Mouse (Mus musculus) stomach, embryonic 16.5 days (tissue): ENCODE data around the gene Hist2h2be. TPM values are rescaled to one million over a fixed set of nuclear protein-coding genes. Genes with fewer than 3 reads are reported as not detected.
"Not testable (repeated sequence)": the region's sequence is repeated elsewhere in the genome, so short reads cannot be mapped to it uniquely, and the experiment has no call there.

Source experiments
- ATAC-seq: fragments of 200-750 bp; cut with Nextera tagmentation; 2 replicates; pipeline ENCODE4 v1.8.0; 2017; ENCODE audit warnings: moderate number of reproducible peaks, moderate TSS enrichment; ENCODE audit not compliant: insufficient read depth, low FRiP score
- H3K27ac ChIP-seq: fragments of 300-500 bp; sonication (generic); 2 replicates; pipeline ENCODE4 v1.5.1; 2014; ENCODE audit warnings: low read length
- H3K27me3 ChIP-seq: fragments of 300-500 bp; sonication (generic); 2 replicates; pipeline ENCODE4 v1.6.1; 2014; ENCODE audit warnings: low read length, control low read depth, mixed read lengths; ENCODE audit not compliant: control insufficient read depth, insufficient read depth
- H3K36me3 ChIP-seq: fragments of 300-500 bp; sonication (generic); 2 replicates; pipeline ENCODE4 v1.6.1; 2014; ENCODE audit warnings: low read length; ENCODE audit not compliant: control insufficient read depth, insufficient read depth
- H3K4me1 ChIP-seq: fragments of 300-500 bp; sonication (generic); 2 replicates; pipeline ENCODE4 v1.6.1; 2014; ENCODE audit warnings: low read length, control low read depth, mixed read lengths; ENCODE audit not compliant: control insufficient read depth, insufficient read depth
- H3K4me2 ChIP-seq: fragments of 300-500 bp; sonication (generic); 2 replicates; pipeline ENCODE4 v1.6.1; 2014; ENCODE audit warnings: low read depth, low read length, mixed read lengths
- H3K4me3 ChIP-seq: fragments of 300-500 bp; sonication (generic); replicated peaks from 2 replicates; pipeline ENCODE4 v1.5.1; 2014; ENCODE audit warnings: mild to moderate bottlenecking, low read length
- H3K9ac ChIP-seq: fragments of 300-500 bp; sonication (generic); 2 replicates; pipeline ENCODE4 v1.6.1; 2014; ENCODE audit warnings: low read length
- H3K9me3 ChIP-seq: fragments of 300-500 bp; sonication (generic); replicated peaks from 2 replicates; pipeline ENCODE4 v1.6.1; 2016; ENCODE audit warnings: low read length, control low read depth; ENCODE audit not compliant: control insufficient read depth
- WGBS: fragments of 180-500 bp; shearing (Covaris S2); extraction: QIAGEN DNeasy Blood & Tissue Kit; methylation state at CpG from one replicate; pipeline ENCODE4 v1.1.7; 2014; 5-methylcytosine and 5-hydroxymethylcytosine counted together
- microRNA-seq: library from miRNA; unstranded; fragments of <30 nt; microRNA quantifications from one replicate; pipeline ENCODE4, GENCODE M21; 2016
- polyA plus RNA-seq: library from polyadenylated mRNA; unstranded; fragments of >200 nt; fragmentation: Nextera tagmentation; extraction: Ambion mirVana; gene quantifications from 2 replicates; pipeline ENCODE4 v1.2.1, GENCODE M21; 2015

Gene Hist2h2be
- polyA plus RNA-seq, 1 experiment from 2014 or later: 9.3 TPM

GRCm38 (mm10) chr3:96264404-96264949, 43.6 kb downstream of the Hist2h2be start:
- peak overlapping the region; percentile 86 for H3K9ac ChIP-seq
- H3K4me2 ChIP-seq: peak overlapping the region; percentile 83
- peak overlapping the region; percentile 68 for H3K4me3 ChIP-seq
- H3K4me1 ChIP-seq: peaks cover 25% of the 10 kb centered on the region
- WGBS: 64% methylated on average over 7 of the region's 7 CpGs
- no peaks in the 10 kb centered on the region for H3K9me3 ChIP-seq
- ATAC-seq: no peak
- H3K27me3 ChIP-seq: no peaks in the 10 kb centered on the region
- H3K27ac ChIP-seq: peak overlapping the region; percentile 99
- H3K36me3 ChIP-seq: no peaks in the 10 kb centered on the region

DNA sequence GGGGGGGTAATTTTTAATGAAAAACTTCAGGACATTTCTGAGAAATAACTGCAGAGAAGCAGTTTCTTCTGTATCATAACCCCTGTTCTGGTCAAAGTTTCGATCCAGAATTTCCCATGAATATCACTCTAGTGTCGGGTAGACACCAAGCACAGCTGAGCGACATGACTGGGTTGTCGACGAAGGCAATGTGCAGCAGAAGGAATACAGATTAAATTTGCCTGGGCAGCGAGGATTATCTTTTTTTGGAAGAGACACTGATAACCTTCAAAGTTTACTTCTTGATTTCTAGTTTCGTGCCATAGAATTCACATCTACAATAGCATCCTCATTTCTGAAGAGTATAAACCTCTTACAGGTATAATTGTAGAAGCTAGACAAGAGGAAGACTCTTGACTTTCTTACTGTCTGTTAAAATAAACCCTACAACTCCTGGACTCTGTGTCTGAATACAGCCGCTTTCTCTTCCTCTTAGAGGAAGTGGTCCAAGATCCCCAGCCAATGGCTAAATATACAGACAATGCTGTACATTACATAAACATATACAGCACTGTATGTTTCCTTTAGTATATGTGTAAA, 45.3 kb downstream of the Hist2h2be start:
- Histone ChIP-seq H3K27me3 (no peaks in the 10 kb centered on the region), H3K27ac (no peak overlapping the region), H3K4me3 (no peak overlapping the region), H3K4me2 (no peak overlapping the region), H3K9ac (no peak overlapping the region), H3K9me3 (no peaks in the 10 kb centered on the region), H3K36me3 (no peaks in the 10 kb centered on the region), H3K4me1 (peaks cover 29% of the 10 kb centered on the region)
- WGBS: 88% methylated on average over 8 of the region's 8 CpGs
- ATAC-seq: no peak

GRCm38 (mm10) chr3:96267541-96267940, 46.6 kb downstream of the Hist2h2be start:
- 65% methylated on average over 4 of the region's 4 CpGs for WGBS
- Histone ChIP-seq H3K4me3 (peak overlapping the region; percentile 48), H3K9ac (no peak overlapping the region)

DNA sequence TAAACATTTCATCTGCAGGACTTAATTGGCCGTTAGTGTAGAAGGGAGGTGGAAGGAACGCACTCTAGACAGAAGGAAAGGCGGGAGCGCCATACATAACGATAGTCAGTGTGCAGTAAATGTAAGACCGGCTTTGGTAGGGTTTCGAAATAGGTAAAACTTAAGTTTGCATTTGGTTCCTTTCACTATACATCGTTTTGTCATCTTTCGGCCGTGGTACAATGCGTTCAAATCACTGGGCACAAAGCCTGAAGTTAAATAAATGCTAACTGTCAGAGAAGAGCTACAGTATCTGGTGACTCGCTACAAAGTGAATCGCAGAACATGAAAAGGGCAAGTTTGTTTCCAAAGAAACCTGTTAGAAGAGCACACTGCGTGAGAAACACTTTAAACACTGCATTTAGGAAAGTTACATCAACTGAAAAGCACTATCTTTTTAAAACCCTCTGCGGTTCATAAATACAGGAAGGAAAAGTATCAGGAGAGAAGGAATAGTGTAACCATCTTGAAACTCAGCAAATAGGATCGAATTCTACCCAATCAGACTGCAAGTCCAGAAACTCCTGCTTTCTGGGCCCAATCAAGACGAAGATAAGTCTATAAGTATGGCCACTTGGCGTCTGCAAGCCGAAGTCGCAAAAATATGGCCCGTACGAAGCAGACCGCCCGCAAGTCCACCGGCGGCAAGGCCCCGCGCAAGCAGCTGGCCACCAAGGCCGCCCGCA, 47.3 kb downstream of the Hist2h2be start, which contains the start of gene Hist2h3b:
Hist2h3b (plus strand) TSS at position 604 of the 725 bp plus-strand sequence.
- Histone ChIP-seq H3K36me3 (no peaks in the 10 kb centered on the region), H3K27ac (peak within 1 kb of the TSS; percentile 92), H3K27me3 (no peaks in the 10 kb centered on the region), H3K4me1 (peaks cover 21% of the 10 kb centered on the region), H3K4me2 (peak within 1 kb of the TSS; percentile 96), H3K4me3 (peak within 1 kb of the TSS; percentile 63), H3K9me3 (no peaks in the 10 kb centered on the region), H3K9ac (peak within 1 kb of the TSS; percentile 75)
- 12% methylated on average over 29 of the region's 30 CpGs for WGBS
- ATAC-seq: peak; percentile 77

More at GRCm38 (mm10) chr3:96267541-96267940, 46.6 kb downstream of the Hist2h2be start:
- no peaks in the 10 kb centered on the region for H3K9me3 ChIP-seq
- no peaks in the 10 kb centered on the region for H3K27me3 ChIP-seq
- peak overlapping the region; percentile 88 for H3K27ac ChIP-seq
- H3K4me2 ChIP-seq: peak overlapping the region; percentile 58
- H3K36me3 ChIP-seq: no peaks in the 10 kb centered on the region
- H3K4me1 ChIP-seq: peaks cover 21% of the 10 kb centered on the region
- no peak for ATAC-seq

- Histone ChIP-seq H3K4me1 (peaks cover 19% of the 10 kb centered on the region), H3K4me3 (peak overlapping the region; percentile 50), H3K9ac (peak overlapping the region; percentile 75), H3K4me2 (peak overlapping the region; percentile 69), H3K27ac (peak overlapping the region; percentile 92)
- ATAC-seq: peak; percentile 15; the same call in 1 of the 2 replicates
- H3K9me3 ChIP-seq, H3K36me3 ChIP-seq, H3K27me3 ChIP-seq: not testable (repeated sequence)
- 0% methylated on average over 11 of the region's 44 CpGs for WGBS
These were observed 48.0 kb downstream of the Hist2h2be start for GRCm38 (mm10) chr3:96268776-96269378.

DNA sequence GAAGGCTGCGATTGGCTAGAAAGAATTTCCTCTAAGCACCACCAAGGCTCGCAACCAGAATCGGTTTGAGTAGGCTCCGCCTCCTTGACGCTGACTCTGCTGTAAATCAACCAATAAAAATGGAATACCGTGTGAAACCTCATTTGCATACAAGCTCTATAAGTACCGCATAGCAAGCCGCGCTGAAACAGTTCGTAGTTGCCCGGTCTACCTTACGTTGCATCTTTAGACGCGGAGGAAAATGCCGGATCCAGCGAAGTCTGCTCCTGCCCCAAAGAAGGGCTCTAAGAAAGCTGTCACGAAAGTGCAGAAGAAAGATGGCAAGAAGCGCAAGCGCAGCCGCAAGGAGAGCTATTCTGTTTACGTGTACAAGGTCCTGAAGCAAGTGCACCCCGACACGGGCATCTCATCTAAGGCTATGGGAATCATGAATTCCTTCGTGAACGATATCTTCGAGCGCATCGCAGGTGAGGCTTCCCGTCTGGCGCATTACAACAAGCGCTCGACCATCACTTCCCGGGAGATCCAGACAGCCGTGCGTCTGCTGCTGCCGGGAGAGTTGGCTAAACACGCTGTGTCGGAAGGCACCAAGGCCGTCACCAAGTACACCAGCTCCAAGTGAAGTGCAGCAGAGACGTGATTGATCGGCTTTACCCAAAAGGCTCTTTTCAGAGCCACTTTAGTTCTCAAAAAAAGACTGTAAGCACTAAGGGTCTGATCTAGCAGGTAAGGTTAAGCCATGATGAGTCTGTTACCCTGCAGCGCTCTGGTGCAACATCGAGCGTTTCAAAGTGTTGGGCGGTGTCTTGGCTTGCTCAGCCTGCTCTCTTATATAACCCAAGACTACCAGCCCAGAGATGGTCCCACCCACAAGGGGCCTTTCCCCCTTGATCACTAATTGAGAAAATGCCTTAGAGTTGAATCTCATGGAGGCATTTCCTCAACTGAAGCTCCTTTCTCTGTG, 48.9 kb downstream of the Hist2h2be start, which contains the start of gene Hist2h2bb:
Hist2h2bb (plus strand) TSS at position 242 of the 964 bp plus-strand sequence.
- no peaks in the 10 kb centered on the region for H3K27me3 ChIP-seq
- H3K4me3 ChIP-seq: peak within 1 kb of the TSS; percentile 63
- under 1% methylated on average over 45 of the region's 45 CpGs for WGBS
- peak within 1 kb of the TSS; percentile 92 for H3K27ac ChIP-seq
- no peaks in the 10 kb centered on the region for H3K9me3 ChIP-seq
- peaks cover 10% of the 10 kb centered on the region; the same call in 1 of the 2 replicates for H3K4me1 ChIP-seq
- peak within 1 kb of the TSS; percentile 80 for H3K9ac ChIP-seq
- ATAC-seq: peak; percentile 96
- H3K36me3 ChIP-seq: no peaks in the 10 kb centered on the region
- peak within 1 kb of the TSS; percentile 96 for H3K4me2 ChIP-seq

Small RNA genes lying within 50 kb of the gene (microRNA-seq; reads per million reads assigned to microRNA genes)
- gene Gm44492 (not detected), gene Gm47311 (not detected), gene Gm47313 (not detected)

Other genes with a start within 250 kb of the Hist2h2be start
- 20.6 and 25.7 TPM in 2 replicates for gene Plekho1, start 225.1 kb upstream of the Hist2h2be start, polyA plus RNA-seq
- 31.7 and 39.6 TPM in 2 replicates for gene Vps45, start 162.7 kb upstream of the Hist2h2be start, polyA plus RNA-seq
- 11.8 and 13.1 TPM in 2 replicates for gene Otud7b, start 116.6 kb upstream of the Hist2h2be start, polyA plus RNA-seq
- 19.4 and 21.2 TPM in 2 replicates for gene Mtmr11, start 59.1 kb upstream of the Hist2h2be start, polyA plus RNA-seq
- gene Sf3b4, start 48.8 kb upstream of the Hist2h2be start, polyA plus RNA-seq: 124 and 125 TPM in 2 replicates
- 4.1 and 4.4 TPM in 2 replicates for gene Sv2a, start 40.0 kb upstream of the Hist2h2be start, polyA plus RNA-seq
- gene Bola1, start 1.4 kb upstream of the Hist2h2be start, polyA plus RNA-seq: 46.8 and 50.0 TPM in 2 replicates
- gene Hist2h2ab, start 1.3 kb upstream of the Hist2h2be start, polyA plus RNA-seq: 0.92 TPM in 1 of 2 replicates, not detected in the other
- 2.9 and 6.3 TPM in 2 replicates for gene Hist2h2ac, start 239 bp upstream of the Hist2h2be start, polyA plus RNA-seq
- 2.6 TPM in 1 of 2 replicates, not detected in the other for gene Hist2h3c2, start 18.0 kb downstream of the Hist2h2be start, polyA plus RNA-seq
- gene Hist2h2aa2, start 19.2 kb downstream of the Hist2h2be start, polyA plus RNA-seq: 49.4 and 53.3 TPM in 2 replicates
- 19.4 and 20.8 TPM in 2 replicates for gene Hist2h2aa1, start 24.4 kb downstream of the Hist2h2be start, polyA plus RNA-seq
- 1.3 and 2.1 TPM in 2 replicates for gene Hist2h3c1, start 25.6 kb downstream of the Hist2h2be start, polyA plus RNA-seq
- gene Hist2h4, start 42.2 kb downstream of the Hist2h2be start, polyA plus RNA-seq: 7.8 and 8.6 TPM in 2 replicates
- 29.8 and 39.2 TPM in 2 replicates for gene Hist2h3b, start 47.5 kb downstream of the Hist2h2be start, polyA plus RNA-seq
- 7.3 and 12.4 TPM in 2 replicates for gene Hist2h2bb, start 48.6 kb downstream of the Hist2h2be start, polyA plus RNA-seq
- 3.0 and 3.4 TPM in 2 replicates for gene Fcgr1, start 72.8 kb downstream of the Hist2h2be start, polyA plus RNA-seq
- gene BC107364, start 231.2 kb downstream of the Hist2h2be start, polyA plus RNA-seq: 0.17 and 0.29 TPM in 2 replicates